Mouse (Mus musculus): ENCODE data around the gene Grwd1. TPM values are rescaled to one million over a fixed set of nuclear protein-coding genes. Genes with fewer than 3 reads are reported as not detected.

The Grwd1 gene
- polyA plus RNA-seq, 1 experiment = 17.5 TPM

DNA sequence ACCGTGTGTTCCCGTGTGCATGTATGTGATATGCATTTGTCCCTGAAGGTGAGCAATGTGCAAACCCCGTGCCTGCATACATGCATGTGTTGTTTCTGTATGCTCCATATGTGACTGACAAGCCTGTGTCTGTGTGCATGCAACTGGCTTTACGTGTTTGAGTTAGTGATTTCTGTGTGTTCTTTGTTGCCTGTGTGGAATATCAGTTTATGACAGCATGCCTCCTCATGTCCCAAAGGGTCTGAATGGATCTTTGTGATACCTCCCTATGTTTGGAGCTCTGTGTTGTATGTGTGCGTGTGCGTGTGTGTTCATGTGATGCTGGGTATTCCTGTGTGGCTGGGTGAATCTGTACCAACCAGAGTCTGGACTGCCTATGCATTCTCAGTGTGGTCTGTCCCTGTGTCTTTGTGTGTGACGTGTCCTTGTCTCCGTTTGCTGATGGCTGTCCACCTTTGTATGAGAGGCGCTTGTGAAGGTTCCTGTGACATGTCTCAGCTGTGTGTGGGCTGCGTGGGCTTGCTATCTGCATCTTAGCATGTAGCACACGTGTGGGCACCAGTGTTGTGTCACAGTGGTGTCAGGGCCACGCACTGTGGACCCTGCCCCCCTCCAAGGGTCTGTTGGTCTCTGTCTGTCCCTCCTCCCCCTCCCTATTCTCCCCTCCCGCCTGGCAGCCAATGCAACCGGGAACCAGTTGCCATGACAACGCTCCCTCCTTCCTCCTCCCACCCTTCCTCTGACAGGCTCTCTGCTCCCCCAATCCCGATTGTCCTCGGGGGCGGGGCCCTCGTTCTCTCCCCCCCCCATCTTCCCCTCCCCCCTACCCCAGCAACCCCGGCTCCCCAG is 46.0 kb downstream of the Grwd1 start, which contains the start of gene Sult2b1:
Gene Sult2b1, minus strand, starts transcription at position 146 of the 849 bp plus-strand sequence.
- Histone ChIP-seq H3K4me1 (ENCODE audit: control insufficient read depth, insufficient read depth, low read length) (no peaks in the 10 kb centered on the region), H3K27ac (ENCODE audit: insufficient read depth, low read length) (peak within 1 kb of the TSS; percentile 35), H3K4me3 (ENCODE audit: insufficient read depth, low read length) (peak within 1 kb of the TSS; percentile 57)
- no peak for TF ChIP-seq CTCF (IDR thresholded peaks at IDR 0.05; ENCODE audit: extremely low read depth, insufficient read depth, low read length)
- peak; percentile 68; the same call in 1 of the 2 replicates for TF ChIP-seq POLR2A (IDR thresholded peaks at IDR 0.05; ENCODE audit: extremely low read depth, insufficient read depth, low read length)

DNA sequence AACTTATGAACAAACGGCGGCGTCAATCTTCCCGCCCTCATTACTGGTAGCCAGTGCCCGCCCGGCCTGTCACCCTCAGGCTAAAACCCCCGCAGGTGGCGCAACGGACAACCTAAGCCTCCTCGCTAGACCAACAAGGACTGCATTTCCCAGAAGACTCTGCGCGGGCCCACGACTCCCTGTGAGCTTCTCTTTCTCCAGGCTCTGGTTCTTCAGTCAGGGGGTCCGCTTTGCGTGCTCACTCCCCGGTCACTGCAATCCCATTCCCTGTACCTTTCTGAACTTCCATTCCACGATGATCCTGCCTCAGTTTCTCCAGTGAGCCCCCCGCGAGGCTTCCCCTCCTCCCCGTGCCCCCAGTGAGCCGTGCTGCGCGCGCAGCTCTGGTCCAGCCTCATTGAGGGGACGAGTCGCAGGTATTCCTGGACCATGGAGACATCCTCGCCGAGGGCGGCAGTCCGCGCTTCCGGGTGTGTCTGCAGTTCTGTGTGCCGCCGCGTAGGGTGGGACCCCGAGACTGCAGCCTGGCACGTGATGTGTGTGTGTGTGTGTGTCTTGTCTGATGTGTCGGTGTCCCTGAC is 47.1 kb downstream of the Grwd1 start, which contains the start of gene Lmtk3:
Gene Lmtk3, plus strand, starts transcription at position 228 of the 581 bp plus-strand sequence.
- Histone ChIP-seq H3K4me1 (ENCODE audit: control insufficient read depth, insufficient read depth, low read length) (no peaks in the 10 kb centered on the region), H3K4me3 (ENCODE audit: insufficient read depth, low read length) (peak within 1 kb of the TSS; percentile 57), H3K27ac (ENCODE audit: insufficient read depth, low read length) (peak within 1 kb of the TSS; percentile 35)
- TF ChIP-seq POLR2A (IDR thresholded peaks at IDR 0.05; ENCODE audit: extremely low read depth, insufficient read depth, low read length) (peak; percentile 57), CTCF (IDR thresholded peaks at IDR 0.05; ENCODE audit: extremely low read depth, insufficient read depth, low read length) (0 out of 2 replicates have a peak, but pooled peaks have one; percentile 11)

DNA sequence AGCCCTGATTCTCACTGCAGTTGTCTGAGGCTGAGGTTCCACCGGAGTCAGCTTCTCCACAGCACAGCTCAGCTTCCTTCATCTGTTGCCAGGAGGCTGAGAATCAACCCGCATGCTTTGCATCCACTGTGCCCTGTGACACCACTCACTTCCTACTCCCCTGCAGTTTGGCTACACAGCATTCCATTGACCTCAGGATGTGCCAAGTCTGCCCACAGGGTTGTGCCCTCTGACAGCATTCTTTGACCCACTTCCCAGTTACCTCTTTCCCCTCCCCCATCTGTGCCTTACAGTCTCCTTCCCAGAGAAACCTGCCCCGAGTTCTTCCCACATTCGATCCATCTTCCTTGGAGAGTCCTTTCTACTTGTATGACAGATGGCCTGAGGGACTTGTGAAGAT is 48.5 kb downstream of the Grwd1 start:
- Histone ChIP-seq H3K4me1 (ENCODE audit: control insufficient read depth, insufficient read depth, low read length) (no peaks in the 10 kb centered on the region), H3K27ac (ENCODE audit: insufficient read depth, low read length) (no peak overlapping the region), H3K4me3 (ENCODE audit: insufficient read depth, low read length) (no peak overlapping the region)
- TF ChIP-seq POLR2A (IDR thresholded peaks at IDR 0.05; ENCODE audit: extremely low read depth, insufficient read depth, low read length) = no peak
- no peak for TF ChIP-seq CTCF (IDR thresholded peaks at IDR 0.05; ENCODE audit: extremely low read depth, insufficient read depth, low read length)

DNA sequence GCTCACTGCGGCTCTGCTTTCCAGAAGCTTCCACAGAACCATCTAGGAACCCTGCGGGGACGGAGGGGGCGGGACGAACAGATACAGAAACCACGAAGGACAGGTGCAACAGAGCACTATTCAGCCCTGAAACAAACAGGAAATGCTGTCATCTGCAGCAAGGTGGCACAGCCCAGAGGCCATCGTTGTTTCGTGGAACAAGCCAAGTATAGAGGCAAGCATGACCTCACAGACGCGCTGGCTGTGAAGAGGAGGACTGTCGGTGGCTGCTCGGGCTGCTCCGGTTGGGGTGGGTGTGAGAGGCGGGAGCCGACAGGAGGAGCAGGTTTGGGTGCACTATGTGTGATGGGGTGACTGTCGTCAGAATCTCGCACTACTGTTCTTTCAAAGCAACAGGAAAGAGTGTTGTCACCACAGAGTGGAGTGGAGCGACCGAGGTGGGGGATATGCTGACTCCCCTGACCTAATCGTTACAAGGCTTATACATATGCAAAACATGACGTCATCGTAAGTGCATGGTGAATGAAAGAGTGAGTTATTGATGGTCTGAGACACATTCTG is 51.6 kb downstream of the Grwd1 start:
- Histone ChIP-seq H3K4me3 (ENCODE audit: insufficient read depth, low read length) (peak overlapping the region; percentile 11; the same call in 1 of the 2 replicates), H3K27ac (ENCODE audit: insufficient read depth, low read length) (no peak overlapping the region), H3K4me1 (ENCODE audit: control insufficient read depth, insufficient read depth, low read length) (no peaks in the 10 kb centered on the region)
- TF ChIP-seq POLR2A (IDR thresholded peaks at IDR 0.05; ENCODE audit: extremely low read depth, insufficient read depth, low read length) (no peak), CTCF (IDR thresholded peaks at IDR 0.05; ENCODE audit: extremely low read depth, insufficient read depth, low read length) (no peak)

DNA sequence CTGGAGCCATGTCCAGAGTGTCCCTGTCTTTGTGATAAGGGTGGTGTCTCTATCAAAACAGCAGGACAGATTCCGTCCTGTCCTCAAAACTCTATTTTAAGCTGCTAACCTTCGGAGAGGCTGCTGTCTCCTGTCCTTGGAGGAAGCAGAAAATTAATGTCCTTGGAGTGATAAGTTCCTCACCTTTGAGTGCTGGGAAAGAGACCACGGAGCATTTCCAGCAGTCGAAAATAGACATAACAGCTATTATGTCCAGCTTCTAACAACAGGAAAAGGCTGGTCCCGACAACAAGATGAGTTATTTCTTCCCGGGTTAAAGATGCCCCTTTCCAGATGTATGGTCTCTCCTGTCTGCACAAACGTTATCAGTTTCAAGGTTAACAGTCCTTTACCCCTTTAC is 55.5 kb downstream of the Grwd1 start:
- Histone ChIP-seq H3K4me3 (ENCODE audit: insufficient read depth, low read length) (no peak overlapping the region), H3K27ac (ENCODE audit: insufficient read depth, low read length) (no peak overlapping the region), H3K4me1 (ENCODE audit: control insufficient read depth, insufficient read depth, low read length) (no peaks in the 10 kb centered on the region)
- TF ChIP-seq CTCF (IDR thresholded peaks at IDR 0.05; ENCODE audit: extremely low read depth, insufficient read depth, low read length) = no peak
- no peak for TF ChIP-seq POLR2A (IDR thresholded peaks at IDR 0.05; ENCODE audit: extremely low read depth, insufficient read depth, low read length)

Other genes starting within 250 kb of the Grwd1 start
- not detected in 2 replicates for gene Fgf21, start 215.5 kb downstream of the Grwd1 start, polyA plus RNA-seq (2012; rRNA removed)
- gene Fut1, start 213.7 kb downstream of the Grwd1 start, polyA plus RNA-seq (2012; rRNA removed) = 0.09 and 0.15 TPM in 2 replicates
- gene Izumo1, start 209.1 kb downstream of the Grwd1 start, polyA plus RNA-seq (2012; rRNA removed) = 0.09 and 0.13 TPM in 2 replicates
- 6.9 and 7.8 TPM in 2 replicates for gene Rasip1, start 203.5 kb downstream of the Grwd1 start, polyA plus RNA-seq (2012; rRNA removed)
- 5.2 and 7.1 TPM in 2 replicates for gene Mamstr, start 191.0 kb downstream of the Grwd1 start, polyA plus RNA-seq (2012; rRNA removed)
- 0.21 and 0.28 TPM in 2 replicates for gene Fut2, start 164.6 kb downstream of the Grwd1 start, polyA plus RNA-seq (2012; rRNA removed)
- gene Ntn5, start 146.9 kb downstream of the Grwd1 start, polyA plus RNA-seq (2012; rRNA removed) = 20.9 and 26.3 TPM in 2 replicates
- gene Sec1, start 136.5 kb downstream of the Grwd1 start, polyA plus RNA-seq (2012; rRNA removed) = 6.6 and 8.0 TPM in 2 replicates
- gene Car11, start 131.1 kb downstream of the Grwd1 start, polyA plus RNA-seq (2012; rRNA removed) = 351 and 377 TPM in 2 replicates
- 251 and 257 TPM in 2 replicates for gene Dbp, start 125.9 kb downstream of the Grwd1 start, polyA plus RNA-seq (2012; rRNA removed)
- 255 and 261 TPM in 2 replicates for gene Rpl18, start 115.5 kb downstream of the Grwd1 start, polyA plus RNA-seq (2012; rRNA removed)
- 22.5 and 23.5 TPM in 2 replicates for gene Sphk2, start 112.9 kb downstream of the Grwd1 start, polyA plus RNA-seq (2012; rRNA removed)
- gene Fam83e, start 109.7 kb downstream of the Grwd1 start, polyA plus RNA-seq (2012; rRNA removed) = 0.19 and 0.21 TPM in 2 replicates
- gene Spaca4, start 105.1 kb downstream of the Grwd1 start, polyA plus RNA-seq (2012; rRNA removed) = not detected in 2 replicates
- 191 and 227 TPM in 2 replicates for gene Lmtk3, start 47.2 kb downstream of the Grwd1 start, polyA plus RNA-seq (2012; rRNA removed)
- 26.6 and 29.3 TPM in 2 replicates for gene Sult2b1, start 46.3 kb downstream of the Grwd1 start, polyA plus RNA-seq (2012; rRNA removed)
- 161 and 162 TPM in 2 replicates for gene Cyth2, start 16.4 kb downstream of the Grwd1 start, polyA plus RNA-seq (2012; rRNA removed)
- 1.8 and 2.6 TPM in 2 replicates for gene Kcnj14, start 6.2 kb downstream of the Grwd1 start, polyA plus RNA-seq (2012; rRNA removed)
- 106 and 107 TPM in 2 replicates for gene Kdelr1, start 41.8 kb upstream of the Grwd1 start, polyA plus RNA-seq (2012; rRNA removed)
- 9.0 and 10.0 TPM in 2 replicates for gene Grin2d, start 47.4 kb upstream of the Grwd1 start, polyA plus RNA-seq (2012; rRNA removed)
- 0.31 TPM in 1 of 2 replicates, not detected in the other for gene Syngr4, start 65.8 kb upstream of the Grwd1 start, polyA plus RNA-seq (2012; rRNA removed)
- gene Tmem143, start 66.0 kb upstream of the Grwd1 start, polyA plus RNA-seq (2012; rRNA removed) = 32.5 and 35.0 TPM in 2 replicates
- gene Emp3, start 90.5 kb upstream of the Grwd1 start, polyA plus RNA-seq (2012; rRNA removed) = 8.9 and 10.4 TPM in 2 replicates
- gene Ccdc114, start 93.1 kb upstream of the Grwd1 start, polyA plus RNA-seq (2012; rRNA removed) = 3.0 and 3.9 TPM in 2 replicates
- gene Abcc6, start 199.4 kb upstream of the Grwd1 start, polyA plus RNA-seq (2012; rRNA removed) = 2.3 and 3.1 TPM in 2 replicates
- 70.3 and 71.5 TPM in 2 replicates for gene Nomo1, start 202.8 kb upstream of the Grwd1 start, polyA plus RNA-seq (2012; rRNA removed)

All from cortical plate, adult 2 months (tissue).